Mouse (Mus musculus) testis, adult 2 months (tissue): ENCODE data around the gene Il2ra.

ENCODE experiments used
- CTCF ChIP-seq: fragments of 200-500 bp; IDR thresholded peaks from 2 replicates; pipeline ENCODE4 v1.5.1; 2012; ENCODE audit warnings: low read depth, mild to moderate bottlenecking, inconsistent platforms, low read length, moderate library complexity; ENCODE audit not compliant: control insufficient read depth, insufficient read depth, insufficient replicate concordance
- POLR2A ChIP-seq: fragments of 200-500 bp; IDR thresholded peaks from 2 replicates; pipeline ENCODE4 v1.6.1; 2012; ENCODE audit warnings: low read depth, mild to moderate bottlenecking, inconsistent platforms, low read length, moderate library complexity; ENCODE audit not compliant: control insufficient read depth

DNA sequence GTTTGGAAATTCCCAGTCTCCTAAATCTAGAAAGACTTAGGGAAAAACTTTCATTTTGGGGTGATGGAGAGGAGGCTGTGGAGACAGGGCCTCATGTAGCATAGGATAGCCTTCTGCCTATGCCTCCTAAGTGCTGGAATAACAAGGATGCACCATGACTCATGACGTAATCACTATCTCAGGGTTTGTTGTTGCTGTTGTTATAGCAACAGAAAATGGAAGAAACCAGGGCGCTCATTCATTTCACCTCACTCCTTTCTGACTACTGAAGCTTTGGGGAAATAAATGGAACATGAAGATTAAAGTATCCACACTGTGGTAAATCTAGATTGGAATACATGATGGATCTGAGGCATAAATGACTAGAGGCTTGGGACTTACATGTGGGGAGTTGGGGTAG, 18.9 kb upstream of the Il2ra start:
- TF ChIP-seq CTCF (no peak), POLR2A (no peak)
